Mouse (Mus musculus): ENCODE data around the gene Mcts2.
"Not testable (repeated sequence)": the region's sequence is repeated elsewhere in the genome, so short reads cannot be mapped to it uniquely, and the experiment has no call there.

Mcts2 gene

GRCm38 (mm10) chr2:152686806-152687267 lies at the start of gene Mcts2:
Gene Mcts2, plus strand, starts transcription at chr2:152687035.
- DNase-seq (ENCODE audit: low spot score in 2 of 2) = peak; percentile 22 to 52

- DNase-seq (ENCODE audit: low spot score in 2 of 2) = no peak
Measured at GRCm38 (mm10) chr2:152637381-152637780, 49.5 kb upstream of the Mcts2 start.

GRCm38 (mm10) chr2:152638865-152639264 lies 48.0 kb upstream of the Mcts2 start:
- DNase-seq (ENCODE audit: low spot score in 2 of 2) = no peak

- no peak for DNase-seq (ENCODE audit: low spot score in 2 of 2)
Measured at GRCm38 (mm10) chr2:152639406-152640113, 47.3 kb upstream of the Mcts2 start.

GRCm38 (mm10) chr2:152652901-152653620 lies 33.8 kb upstream of the Mcts2 start:
- no peak for DNase-seq (ENCODE audit: low spot score in 2 of 2)

GRCm38 (mm10) chr2:152653874-152654715 lies 32.7 kb upstream of the Mcts2 start:
- DNase-seq (ENCODE audit: low spot score in 2 of 2) = no peak

- no peak for DNase-seq (ENCODE audit: low spot score in 2 of 2)
Measured at GRCm38 (mm10) chr2:152657398-152657797, 29.4 kb upstream of the Mcts2 start.

- no peak for DNase-seq (ENCODE audit: low spot score in 2 of 2)
Measured at GRCm38 (mm10) chr2:152661163-152661562, 25.7 kb upstream of the Mcts2 start.

GRCm38 (mm10) chr2:152666191-152666590 lies 20.6 kb upstream of the Mcts2 start:
- DNase-seq (ENCODE audit: low spot score in 2 of 2) = not testable (repeated sequence)

- DNase-seq (ENCODE audit: low spot score in 2 of 2) = peak; percentile 71 to 85
Measured at GRCm38 (mm10) chr2:152669256-152669638, 17.6 kb upstream of the Mcts2 start, which contains the start of gene H13. Gene H13, plus strand, starts transcription at chr2:152669461.

- DNase-seq (ENCODE audit: low spot score in 2 of 2) = no peak
Measured at GRCm38 (mm10) chr2:152669639-152670484, 17.0 kb upstream of the Mcts2 start.

- peak; percentile 45 to 55 for DNase-seq (ENCODE audit: low spot score in 2 of 2)
Measured at GRCm38 (mm10) chr2:152670983-152671641, 15.7 kb upstream of the Mcts2 start.

GRCm38 (mm10) chr2:152671642-152671999 lies 15.2 kb upstream of the Mcts2 start:
- peak in 1 of 2 experiments; percentile 36 for DNase-seq (ENCODE audit: low spot score in 2 of 2)

- no peak for DNase-seq (ENCODE audit: low spot score in 2 of 2)
Measured at GRCm38 (mm10) chr2:152672166-152672565, 14.7 kb upstream of the Mcts2 start.

GRCm38 (mm10) chr2:152674148-152674547 lies 12.7 kb upstream of the Mcts2 start:
- no peak for DNase-seq (ENCODE audit: low spot score in 2 of 2)

GRCm38 (mm10) chr2:152675252-152675791 lies 11.5 kb upstream of the Mcts2 start:
- no peak for DNase-seq (ENCODE audit: low spot score in 2 of 2)

GRCm38 (mm10) chr2:152678302-152678701 lies 8.5 kb upstream of the Mcts2 start:
- no peak for DNase-seq (ENCODE audit: low spot score in 2 of 2)

GRCm38 (mm10) chr2:152678925-152679324 lies 7.9 kb upstream of the Mcts2 start:
- no peak for DNase-seq (ENCODE audit: low spot score in 2 of 2)

GRCm38 (mm10) chr2:152679701-152680355 lies 7.0 kb upstream of the Mcts2 start:
- no peak for DNase-seq (ENCODE audit: low spot score in 2 of 2)

- no peak for DNase-seq (ENCODE audit: low spot score in 2 of 2)
Measured at GRCm38 (mm10) chr2:152683086-152683485, 3.7 kb upstream of the Mcts2 start.
